Mouse (Mus musculus) testis, postnatal 10 days (tissue): ENCODE data around the gene Pcnx4.
"Not testable (repeated sequence)": the region's sequence is repeated elsewhere in the genome, so short reads cannot be mapped to it uniquely, and the experiment has no call there.

Source experiments
- DNase-seq: peaks from one replicate; pipeline ENCODE4 v3.0.0; 2021; ENCODE audit warnings: low spot score

Pcnx4 gene

DNA sequence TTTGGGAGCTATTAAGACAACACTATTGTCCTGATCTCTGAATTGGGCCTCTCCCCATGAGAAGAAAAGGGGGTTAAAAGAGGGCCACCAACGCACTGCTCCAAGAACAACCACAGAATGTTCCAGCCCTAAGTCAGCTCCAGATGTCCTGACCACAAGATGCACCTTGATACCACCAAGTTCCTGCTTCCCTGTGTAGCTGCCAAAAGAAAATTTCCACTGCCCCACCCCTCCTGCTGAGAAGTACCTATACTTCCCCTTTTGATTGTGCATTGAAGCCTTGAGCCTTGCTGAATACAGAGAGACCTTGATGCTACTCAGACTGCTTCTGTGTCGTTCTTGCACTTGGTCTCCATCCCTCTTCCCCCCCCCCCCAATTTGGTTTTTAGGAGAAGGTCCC, 62.5 kb downstream of the Pcnx4 start:
- not testable (repeated sequence) for DNase-seq

- DNase-seq: no peak
These were observed 75.9 kb downstream of the Pcnx4 start for GRCm38 (mm10) chr12:72612053-72612452.

- DNase-seq: no peak
These were observed 84.7 kb downstream of the Pcnx4 start for GRCm38 (mm10) chr12:72620856-72621255.

- no peak for DNase-seq
These were observed 85.3 kb downstream of the Pcnx4 start for GRCm38 (mm10) chr12:72621441-72621840.

GRCm38 (mm10) chr12:72622853-72623496, 86.8 kb downstream of the Pcnx4 start:
- DNase-seq: no peak

GRCm38 (mm10) chr12:72628751-72629150, 92.6 kb downstream of the Pcnx4 start:
- DNase-seq: no peak
